Mouse (Mus musculus) lung, adult 2 months (tissue): ENCODE measurements at regions not wholly inside any gene's neighbourhood (a gene's known extent, or its start where the extent isn't known, plus 50 kb on each side); places are given as distances from the start of the nearest gene placed in this dataset.

ENCODE experiments used
- DNase-seq: peaks from one replicate; pipeline ENCODE4 v3.0.0; 2022
- H3K4me1 ChIP-seq: fragments of 200-500 bp; 2 replicates; pipeline ENCODE4 v1.6.1; 2011; ENCODE audit warnings: low read length; ENCODE audit not compliant: control insufficient read depth, insufficient read depth
- H3K4me3 ChIP-seq: fragments of 200-500 bp; replicated peaks from 2 replicates; pipeline ENCODE3; 2011; ENCODE audit warnings: low read depth, mild to moderate bottlenecking, control low read depth, low read length; ENCODE audit errors: extremely low read depth
- CTCF ChIP-seq: fragments of 200-500 bp; IDR thresholded peaks from 2 replicates; pipeline ENCODE4 v1.5.1; 2011; ENCODE audit warnings: mild to moderate bottlenecking, low read length, control low read depth; ENCODE audit not compliant: insufficient read depth
- POLR2A ChIP-seq: fragments of 200-500 bp; IDR thresholded peaks from 2 replicates; pipeline ENCODE4 v1.6.1; 2011; ENCODE audit warnings: low read depth, mild to moderate bottlenecking, control low read depth, low read length, borderline replicate concordance; ENCODE audit errors: extremely low read depth
- WGBS: fragments of 180-500 bp; shearing (Covaris S2); methylation state at CpG from one replicate; pipeline ENCODE4 v1.1.7; 2018; 5-methylcytosine and 5-hydroxymethylcytosine counted together

- DNase-seq, result no peak
These were observed 217.5 kb downstream of the Zfp36l1 start for GRCm38 (mm10) chr12:79895324-79895723.

GRCm38 (mm10) chr12:79892871-79893270, 219.9 kb downstream of the Zfp36l1 start:
- peaks cover 11% of the 10 kb centered on the region for H3K4me1 ChIP-seq

More at GRCm38 (mm10) chr12:79895324-79895723, 217.5 kb downstream of the Zfp36l1 start:
- Histone ChIP-seq H3K4me1 (peaks cover 19% of the 10 kb centered on the region), H3K4me3 (no peak overlapping the region)
- TF ChIP-seq CTCF, result no peak
- no peak for TF ChIP-seq POLR2A
- 61% methylated on average over 7 of the region's 7 CpGs for WGBS

GRCm38 (mm10) chr12:79891942-79892341, 220.9 kb downstream of the Zfp36l1 start:
- 58% methylated on average over 4 of the region's 4 CpGs for WGBS
- DNase-seq, result peak; percentile 14
- peaks cover 8% of the 10 kb centered on the region for H3K4me1 ChIP-seq
- no peak overlapping the region for H3K4me3 ChIP-seq
- TF ChIP-seq CTCF (no peak), POLR2A (no peak)

More at GRCm38 (mm10) chr12:79892871-79893270, 219.9 kb downstream of the Zfp36l1 start:
- TF ChIP-seq CTCF (no peak), POLR2A (no peak)
- 68% methylated on average over 8 of the region's 8 CpGs for WGBS
- DNase-seq, result peak; percentile 8
- H3K4me3 ChIP-seq, result no peak overlapping the region

DNA sequence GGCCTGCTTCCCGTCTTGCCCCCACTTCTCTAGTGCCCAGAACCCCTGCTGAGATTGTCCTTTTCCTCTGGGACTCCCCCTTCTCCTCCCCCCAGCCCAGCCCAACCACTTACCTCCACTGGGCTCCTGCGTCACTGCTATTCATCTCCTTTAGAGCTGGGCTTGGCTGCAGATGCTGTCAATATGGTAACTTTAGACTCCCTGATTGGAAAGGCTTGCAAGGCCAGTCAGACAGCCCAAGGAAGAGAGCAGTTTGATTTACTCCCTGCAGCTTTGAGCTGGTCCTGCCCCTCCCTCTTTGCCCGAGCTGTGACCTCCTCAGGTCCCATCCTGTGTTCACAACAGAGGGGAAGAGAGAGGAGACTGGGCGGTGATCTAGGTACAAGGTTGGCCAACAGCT, 221.9 kb downstream of the Zfp36l1 start:
- DNase-seq, result peak; percentile 16
- H3K4me3 ChIP-seq, result no peak overlapping the region

DNA sequence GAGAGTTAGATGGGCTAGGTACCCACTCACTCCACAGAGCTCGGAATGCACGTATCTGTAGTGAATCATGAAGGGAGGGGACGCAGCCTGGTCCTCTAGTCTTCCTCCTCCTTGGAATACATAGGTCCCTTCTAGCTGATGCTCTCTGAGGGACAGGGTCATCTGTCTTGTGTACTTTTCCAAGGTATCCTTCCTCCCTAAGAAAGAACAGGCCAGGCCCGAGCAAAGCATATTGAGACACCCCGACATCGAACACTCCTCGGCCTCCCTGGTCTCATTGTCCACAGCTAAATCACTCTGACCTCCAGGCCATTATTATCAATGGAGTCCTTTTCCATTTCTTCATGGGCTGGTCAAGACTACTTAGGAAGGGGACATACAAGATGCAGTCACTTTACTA, 222.5 kb downstream of the Zfp36l1 start:
- Histone ChIP-seq H3K4me3 (no peak overlapping the region), H3K4me1 (no peaks in the 10 kb centered on the region)
- no peak for DNase-seq
- no peak for TF ChIP-seq POLR2A
- TF ChIP-seq CTCF, result no peak
- 98% methylated on average over 7 of the region's 7 CpGs for WGBS

More for the DNA sequence above, 221.9 kb downstream of the Zfp36l1 start:
- no peak for TF ChIP-seq CTCF
- TF ChIP-seq POLR2A, result no peak
- H3K4me1 ChIP-seq, result no peaks in the 10 kb centered on the region
- WGBS, result 64% methylated on average over 4 of the region's 4 CpGs

GRCm38 (mm10) chr12:79888812-79889211, 224.0 kb downstream of the Zfp36l1 start:
- TF ChIP-seq POLR2A (no peak), CTCF (no peak)
- no peak for DNase-seq
- WGBS, result 87% methylated on average over 4 of the region's 4 CpGs
- no peaks in the 10 kb centered on the region for H3K4me1 ChIP-seq
- H3K4me3 ChIP-seq, result no peak overlapping the region

DNA sequence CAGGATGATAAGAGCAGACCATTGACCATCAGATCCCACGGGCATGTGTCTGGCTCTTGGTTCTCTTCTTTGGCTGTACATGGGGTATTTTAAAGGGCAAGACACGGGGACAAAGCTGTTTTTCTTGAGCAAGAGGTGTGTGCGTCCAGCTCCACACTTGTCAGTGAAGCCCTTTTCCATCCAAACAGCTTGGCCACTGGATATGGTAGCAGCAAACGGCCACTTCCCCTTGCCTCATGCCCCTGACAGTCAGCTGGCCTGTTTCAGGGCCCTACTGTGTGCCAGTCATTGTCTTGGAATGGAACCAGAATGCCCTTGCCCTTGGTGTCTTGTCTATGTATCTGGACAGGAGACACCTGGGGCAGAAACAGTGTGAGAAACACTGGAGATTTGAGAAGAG, 224.7 kb downstream of the Zfp36l1 start:
- WGBS, result 67% methylated on average over 4 of the region's 4 CpGs
- DNase-seq, result no peak
- TF ChIP-seq CTCF (no peak), POLR2A (no peak)
- Histone ChIP-seq H3K4me1 (no peaks in the 10 kb centered on the region), H3K4me3 (no peak overlapping the region)

GRCm38 (mm10) chr12:79887225-79887886, 225.5 kb downstream of the Zfp36l1 start:
- Histone ChIP-seq H3K4me1 (no peaks in the 10 kb centered on the region), H3K4me3 (no peak overlapping the region)
- no peak for DNase-seq
- TF ChIP-seq POLR2A (peak; percentile 25; the same call in 1 of the 2 replicates), CTCF (no peak)
- WGBS, result 49% methylated on average over 12 of the region's 12 CpGs

DNA sequence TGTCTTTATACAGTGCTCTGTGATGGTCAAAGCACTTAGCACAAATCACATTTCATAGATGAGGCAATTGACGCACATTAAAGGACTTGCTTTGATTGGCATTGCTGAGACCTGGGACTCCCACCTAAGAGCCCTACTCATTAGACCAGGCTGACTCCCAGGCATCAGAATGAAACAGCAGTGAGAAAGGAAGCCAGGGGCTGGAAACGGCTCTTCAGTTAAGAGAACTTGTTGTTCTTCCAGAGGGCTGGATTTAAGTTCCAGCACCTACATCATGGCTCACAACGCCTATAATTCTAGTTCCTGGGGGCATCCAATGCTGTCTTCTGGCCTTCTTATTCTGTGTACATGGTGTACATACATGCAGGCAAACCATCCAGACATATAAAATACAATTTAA, 226.3 kb downstream of the Zfp36l1 start:
- no peak for DNase-seq
- H3K4me3 ChIP-seq, result no peak overlapping the region
- TF ChIP-seq CTCF, result no peak
- no peak for TF ChIP-seq POLR2A
- no peaks in the 10 kb centered on the region for H3K4me1 ChIP-seq
- 71% methylated on average over 3 of the region's 3 CpGs for WGBS

DNA sequence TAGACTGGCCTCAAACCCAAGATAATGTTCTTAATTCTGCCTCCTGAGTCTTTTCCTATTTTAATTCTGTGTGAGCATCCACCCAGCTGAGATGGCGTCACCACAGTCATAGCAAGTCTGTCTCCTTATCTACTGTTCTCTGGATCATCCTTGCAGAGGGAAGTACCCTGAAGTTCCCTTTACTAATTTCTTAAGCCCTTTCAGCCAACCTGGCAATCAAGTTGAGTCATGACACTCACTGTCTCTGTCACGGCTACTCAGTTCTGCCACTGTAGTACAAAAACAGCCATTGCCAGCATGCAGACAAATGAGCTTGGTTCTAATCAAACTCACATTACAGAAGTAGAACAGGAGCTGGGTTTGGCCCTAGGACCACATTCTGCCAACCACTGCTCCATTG, 227.5 kb downstream of the Zfp36l1 start:
- 81% methylated on average over 2 of the region's 2 CpGs for WGBS
- Histone ChIP-seq H3K4me3 (no peak overlapping the region), H3K4me1 (no peaks in the 10 kb centered on the region)
- TF ChIP-seq CTCF, result no peak
- TF ChIP-seq POLR2A, result no peak
- no peak for DNase-seq
